Mouse (Mus musculus) cerebellum, postnatal 10 days (tissue): ENCODE measurements around the gene Prr5l.

ENCODE experiments used
- DNase-seq, 2 experiments: peaks; one replicate each; pipeline ENCODE4 v3.0.0; 2021; ENCODE audit warnings: mixed read lengths in 2 of 2

Gene Prr5l

GRCm38 (mm10) chr2:101882998-101883397 is at the start of gene Prr5l:
Gene Prr5l, minus strand, starts transcription at chr2:101883027.
- DNase-seq: no peak

GRCm38 (mm10) chr2:101932169-101932936 is 49.5 kb upstream of the Prr5l start:
- DNase-seq: peak; percentile 29

GRCm38 (mm10) chr2:101925591-101926188 is 42.9 kb upstream of the Prr5l start:
- no peak for DNase-seq

GRCm38 (mm10) chr2:101925183-101925582 is 42.4 kb upstream of the Prr5l start:
- no peak for DNase-seq

GRCm38 (mm10) chr2:101923181-101923580 is 40.4 kb upstream of the Prr5l start:
- DNase-seq: no peak

GRCm38 (mm10) chr2:101922302-101922701 is 39.5 kb upstream of the Prr5l start:
- no peak for DNase-seq

- no peak for DNase-seq
Measured at GRCm38 (mm10) chr2:101920136-101920554, 37.3 kb upstream of the Prr5l start.

GRCm38 (mm10) chr2:101918518-101918917 is 35.7 kb upstream of the Prr5l start:
- DNase-seq: peak in 1 of 2 experiments; percentile 20

- DNase-seq: peak; percentile 78 to 85
Measured at GRCm38 (mm10) chr2:101909326-101910080, 26.7 kb upstream of the Prr5l start.

- no peak for DNase-seq
Measured at GRCm38 (mm10) chr2:101908773-101909172, 25.9 kb upstream of the Prr5l start.

GRCm38 (mm10) chr2:101907386-101908022 is 24.7 kb upstream of the Prr5l start:
- peak; percentile 76 to 81 for DNase-seq

- DNase-seq: peak in 1 of 2 experiments; percentile 37
Measured at GRCm38 (mm10) chr2:101906379-101906690, 23.5 kb upstream of the Prr5l start.

GRCm38 (mm10) chr2:101905534-101906378 is 22.9 kb upstream of the Prr5l start:
- DNase-seq: peak; percentile 92 to 94

GRCm38 (mm10) chr2:101902196-101902595 is 19.4 kb upstream of the Prr5l start:
- no peak for DNase-seq

- no peak for DNase-seq
Measured at GRCm38 (mm10) chr2:101896425-101897204, 13.8 kb upstream of the Prr5l start.

GRCm38 (mm10) chr2:101894126-101894525 is 11.3 kb upstream of the Prr5l start:
- DNase-seq: no peak

GRCm38 (mm10) chr2:101891143-101891542 is 8.3 kb upstream of the Prr5l start:
- DNase-seq: no peak

- no peak for DNase-seq
Measured at GRCm38 (mm10) chr2:101888886-101889285, 6.1 kb upstream of the Prr5l start.

GRCm38 (mm10) chr2:101885768-101886438 is 3.1 kb upstream of the Prr5l start, which contains the start of gene Commd9:
Gene Commd9, plus strand, starts transcription at chr2:101886247.
- DNase-seq: peak; percentile 95 to 96

- no peak for DNase-seq
Measured at GRCm38 (mm10) chr2:101884286-101884685, 1.5 kb upstream of the Prr5l start.
